Mouse (Mus musculus) CD4-positive, CD25-positive, alpha-beta regulatory T cell, adult 2 months (primary cell): ENCODE measurements around the gene Pigl.
A peak's percentile ranks its signal among the peaks of the same experiment; 100 is the strongest.
"Not testable (repeated sequence)": the region's sequence is repeated elsewhere in the genome, so short reads cannot be mapped to it uniquely, and the experiment has no call there.

Source experiments
- DNase-seq: peaks from one replicate; pipeline ENCODE4 v3.0.0-alpha.2; 2012; ENCODE audit warnings: low read depth, low spot score

The Pigl gene

GRCm38 (mm10) chr11:62458276-62458724, at the start of gene Pigl, which contains the start of gene Ncor1:
Pigl (plus strand) TSS chr11:62458460.
Ncor1 (minus strand) TSS chr11:62458541.
- DNase-seq, result peak; percentile 80

GRCm38 (mm10) chr11:62408848-62409247, 49.4 kb upstream of the Pigl start:
- no peak for DNase-seq

DNA sequence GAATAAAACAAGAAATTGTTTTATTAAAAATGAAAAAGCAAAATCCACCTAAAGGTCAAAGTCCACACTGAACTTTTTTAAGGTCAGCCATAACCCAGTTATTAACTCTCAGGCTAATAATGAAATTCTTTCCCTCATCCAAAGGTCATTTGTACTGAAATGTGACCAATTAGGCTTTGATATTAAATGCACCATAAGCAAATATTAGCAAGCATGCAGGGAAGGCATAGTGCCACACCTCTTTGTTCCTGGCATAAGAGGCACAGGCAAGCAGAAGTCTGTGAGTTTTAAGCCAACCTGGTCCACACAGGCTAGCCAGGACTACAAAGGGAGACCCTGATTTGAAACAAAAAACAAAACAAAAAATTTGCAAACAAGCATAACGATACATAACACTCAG, 48.6 kb upstream of the Pigl start:
- DNase-seq, result peak; percentile 19

GRCm38 (mm10) chr11:62415026-62415425, 43.2 kb upstream of the Pigl start:
- no peak for DNase-seq

GRCm38 (mm10) chr11:62424525-62424924, 33.7 kb upstream of the Pigl start:
- DNase-seq, result peak; percentile 27

- no peak for DNase-seq
Observed at GRCm38 (mm10) chr11:62426266-62426665, 32.0 kb upstream of the Pigl start.

- DNase-seq, result peak; percentile 66
Observed at GRCm38 (mm10) chr11:62427105-62427504, 31.2 kb upstream of the Pigl start.

GRCm38 (mm10) chr11:62432211-62432610, 26.0 kb upstream of the Pigl start:
- no peak for DNase-seq

DNA sequence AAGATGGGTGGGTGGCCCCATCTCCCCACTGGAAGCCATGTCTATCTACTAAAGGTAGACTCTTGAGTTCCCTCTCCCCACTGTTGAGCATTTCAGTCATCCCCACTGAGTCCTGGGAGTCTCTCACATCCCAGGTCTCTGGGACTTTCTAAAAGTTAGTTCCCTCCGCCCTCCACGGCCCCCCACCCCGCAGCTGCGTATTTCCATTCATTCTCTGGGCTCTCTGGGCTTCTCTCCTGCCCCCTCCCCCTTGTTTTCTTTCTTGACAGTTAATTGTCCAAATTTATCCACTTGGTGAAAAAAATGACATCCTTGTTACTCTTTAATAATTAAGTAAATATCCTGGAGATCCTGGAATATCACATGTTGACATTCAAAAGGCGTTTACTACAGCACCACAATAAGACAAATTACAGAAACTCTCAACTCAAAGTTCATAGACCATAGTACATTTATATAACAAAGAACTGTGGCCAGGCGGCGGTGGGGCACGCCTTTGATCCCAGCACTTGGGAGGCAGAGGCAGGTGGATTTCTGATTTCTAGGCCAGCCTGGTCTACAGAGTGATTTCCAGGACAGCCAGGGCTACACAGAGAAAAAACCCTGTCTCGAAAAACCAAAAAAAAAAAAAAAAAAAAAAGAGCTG, 17.5 kb upstream of the Pigl start:
- DNase-seq, result no peak

GRCm38 (mm10) chr11:62445799-62446198, 12.5 kb upstream of the Pigl start:
- DNase-seq, result no peak

GRCm38 (mm10) chr11:62448971-62449370, 9.3 kb upstream of the Pigl start:
- no peak for DNase-seq

- no peak for DNase-seq
Observed at GRCm38 (mm10) chr11:62455193-62455592, 3.1 kb upstream of the Pigl start.

DNA sequence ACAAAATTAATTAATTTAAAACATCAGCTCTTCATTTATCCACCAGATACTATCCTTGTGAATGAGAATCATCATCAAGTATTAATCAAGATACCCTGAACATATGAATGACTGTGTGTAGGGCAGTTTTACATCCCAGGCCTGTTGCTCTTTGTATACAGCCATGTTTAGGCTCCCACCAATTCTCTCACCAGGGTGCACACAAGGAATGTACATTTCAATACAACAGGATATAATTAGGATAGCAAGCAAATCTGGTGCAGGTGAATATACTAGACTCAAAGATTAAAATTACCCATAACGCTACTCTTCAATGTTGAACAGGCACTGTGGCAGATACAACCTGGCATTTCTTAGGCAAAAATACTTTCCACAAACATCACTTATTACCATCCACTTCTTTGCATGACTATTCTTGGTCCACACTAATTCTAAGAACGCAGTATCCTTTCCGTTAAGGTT, 2.2 kb upstream of the Pigl start:
- no peak for DNase-seq

DNA sequence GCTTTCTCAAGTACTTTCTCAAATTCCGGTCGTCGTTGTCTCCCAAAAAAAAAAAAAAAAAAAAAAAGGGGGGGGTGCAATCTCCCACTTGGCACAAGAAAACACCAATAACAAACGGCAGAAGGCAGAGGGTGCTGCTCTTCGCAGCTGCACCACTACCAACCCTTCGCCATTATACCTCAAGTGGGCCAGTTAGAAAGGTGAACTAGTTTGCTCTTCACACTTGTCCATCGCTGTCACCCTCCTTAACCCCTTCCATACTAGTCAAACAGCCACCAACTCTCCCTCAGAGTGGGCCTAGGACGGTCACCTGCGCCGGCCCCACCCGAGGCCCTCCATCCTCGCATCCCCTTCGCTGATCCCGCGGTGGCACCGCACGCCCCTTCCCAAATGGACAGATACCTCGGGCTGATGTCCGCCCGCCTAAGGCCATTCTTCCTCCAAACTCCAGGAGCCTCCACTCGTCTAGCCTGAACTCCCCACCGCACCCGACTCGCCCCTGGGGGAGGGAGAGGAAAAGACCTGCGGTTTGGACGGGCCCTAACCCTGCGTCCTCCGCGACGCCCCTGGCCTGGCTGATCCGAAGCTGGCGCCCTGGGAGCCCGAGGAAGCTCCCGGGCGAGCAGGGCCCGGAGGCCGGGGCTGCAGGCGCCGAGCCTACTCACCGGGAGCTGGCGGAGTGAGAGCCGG, 1.6 kb upstream of the Pigl start:
- DNase-seq, result peak; percentile 70

GRCm38 (mm10) chr11:62457241-62457890, 894 bp upstream of the Pigl start:
- peak; percentile 94 for DNase-seq

DNA sequence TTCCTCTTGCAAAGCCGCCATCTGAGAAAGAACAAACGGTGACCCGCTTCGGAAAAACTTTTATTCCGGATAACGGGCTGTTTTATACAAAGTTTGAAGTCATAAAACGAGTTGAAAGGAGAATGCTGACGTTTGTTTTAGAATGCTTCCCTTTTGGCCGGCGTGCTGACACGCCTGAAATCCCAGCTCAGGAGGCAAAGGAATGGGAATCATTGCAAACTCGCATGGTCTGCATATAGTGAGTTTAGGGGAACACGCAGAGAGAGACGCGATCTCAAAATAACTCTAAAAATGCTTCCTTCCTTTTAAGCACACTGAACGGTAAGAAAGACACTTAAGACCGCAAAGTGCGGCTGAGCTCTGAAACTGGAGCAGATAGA, 379 bp upstream of the Pigl start:
- DNase-seq, result no peak

DNA sequence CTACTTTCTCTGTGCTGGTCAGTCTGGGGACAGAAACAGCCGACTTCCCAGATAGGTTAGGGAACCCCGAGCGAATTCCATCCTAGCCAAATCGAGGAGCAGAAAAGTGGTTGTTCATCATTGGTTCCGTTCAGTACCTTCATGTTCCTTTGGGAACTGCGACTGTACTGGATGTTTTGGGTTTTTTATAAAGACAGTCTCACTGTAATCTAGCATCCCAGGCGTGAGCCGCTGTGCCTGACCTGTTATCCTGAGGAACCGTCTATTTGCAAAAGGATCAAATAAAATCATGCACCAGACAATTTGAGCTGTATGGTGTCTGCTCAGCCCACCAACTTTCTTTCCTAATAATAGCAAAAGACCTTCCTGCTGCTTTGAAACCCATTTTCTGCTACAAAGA, 520 bp downstream of the Pigl start:
- no peak for DNase-seq

GRCm38 (mm10) chr11:62462529-62462928, 4.3 kb downstream of the Pigl start:
- not testable (repeated sequence) for DNase-seq

- DNase-seq, result no peak
Observed at GRCm38 (mm10) chr11:62463225-62463915, 5.1 kb downstream of the Pigl start.

DNA sequence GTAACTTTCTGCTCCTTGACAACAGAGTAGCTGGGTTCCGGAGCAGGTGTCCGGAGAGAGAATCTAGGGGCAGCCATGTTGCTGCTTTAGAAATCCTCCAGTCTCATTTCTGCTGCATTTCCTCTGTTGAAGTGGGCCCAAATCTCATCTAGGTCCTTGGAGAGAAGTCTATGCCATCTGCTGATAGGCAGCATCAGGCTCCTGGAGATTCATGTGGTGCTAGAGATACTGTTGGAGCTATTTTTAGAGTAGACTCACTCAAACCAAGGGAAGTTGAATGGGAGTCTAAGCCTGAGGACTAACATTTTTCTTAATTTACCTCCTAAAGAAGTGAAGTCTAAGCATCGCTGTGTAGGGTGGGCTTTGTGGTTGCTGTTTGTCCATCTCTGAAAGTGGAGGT, 6.4 kb downstream of the Pigl start:
- DNase-seq, result no peak

- no peak for DNase-seq
Observed at GRCm38 (mm10) chr11:62465849-62466248, 7.6 kb downstream of the Pigl start.

DNA sequence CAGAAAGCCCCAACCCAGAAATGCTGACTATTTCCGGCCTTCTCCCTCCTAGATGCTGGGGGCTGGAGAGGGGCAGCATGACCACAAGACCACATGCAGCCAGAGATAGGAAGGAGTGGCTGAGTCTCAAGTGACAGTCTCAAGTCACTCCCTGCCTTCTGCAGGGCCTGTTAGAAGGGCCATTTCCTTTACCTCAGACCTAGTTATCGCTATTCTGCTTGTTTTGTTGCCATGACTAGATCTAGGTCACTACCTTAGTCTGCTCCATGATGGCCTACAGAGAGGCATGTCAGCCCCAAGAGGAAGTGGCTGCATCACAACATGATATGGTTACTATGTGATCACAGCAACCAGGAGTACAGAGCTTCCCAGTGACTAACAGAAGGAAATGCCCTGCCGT, 8.3 kb downstream of the Pigl start:
- peak; percentile 65 for DNase-seq
